Mouse (Mus musculus) heart, embryonic 10.5 days (tissue): Measurements from ENCODE around the gene Lamb2. TPM values are rescaled to one million over a fixed set of nuclear protein-coding genes. Genes with fewer than 3 reads are reported as not detected.

Experiments
- DNase-seq: peaks from one replicate; pipeline ENCODE4 v3.0.0-alpha.2; 2017; ENCODE audit warnings: low spot score
- H3K27ac ChIP-seq: fragments of 300-500 bp; sonication (generic); 2 replicates; pipeline ENCODE4 v1.5.1; 2016; ENCODE audit warnings: mild to moderate bottlenecking
- H3K27me3 ChIP-seq: fragments of 300-500 bp; sonication (generic); 2 replicates; pipeline ENCODE4 v1.6.1; 2016; ENCODE audit warnings: mild to moderate bottlenecking; ENCODE audit not compliant: poor library complexity, insufficient read depth, severe bottlenecking
- H3K36me3 ChIP-seq: fragments of 300-500 bp; sonication (generic); 2 replicates; pipeline ENCODE4 v1.6.1; 2016; ENCODE audit warnings: mild to moderate bottlenecking, moderate library complexity
- H3K4me1 ChIP-seq: fragments of 300-500 bp; sonication (generic); 2 replicates; pipeline ENCODE4 v1.6.1; 2016; ENCODE audit warnings: mild to moderate bottlenecking
- H3K4me3 ChIP-seq: fragments of 300-500 bp; sonication (generic); 2 replicates; pipeline ENCODE4 v1.5.1; 2016; ENCODE audit warnings: mild to moderate bottlenecking, moderate library complexity
- H3K9me3 ChIP-seq: fragments of 300-500 bp; sonication (generic); 2 replicates; pipeline ENCODE4 v1.6.1; 2016; ENCODE audit warnings: mild to moderate bottlenecking, moderate library complexity
- WGBS: fragments of 180-500 bp; shearing (Covaris S2); methylation state at CpG from one replicate; pipeline ENCODE4 v1.1.7; 2016; 5-methylcytosine and 5-hydroxymethylcytosine counted together
- polyA plus RNA-seq: library from polyadenylated mRNA; unstranded; fragments of >200 nt; fragmentation: Nextera tagmentation; extraction: Ambion mirVana; gene quantifications from 2 replicates; pipeline ENCODE4 v1.2.1, GENCODE M21; 2016

Gene Lamb2
- polyA plus RNA-seq, 1 experiment from 2014 or later = 46.3 TPM

- no peak overlapping the region for H3K4me3 ChIP-seq
- DNase-seq = no peak
- H3K4me1 ChIP-seq = peaks cover 16% of the 10 kb centered on the region
- no peaks in the 10 kb centered on the region for H3K27me3 ChIP-seq
- H3K9me3 ChIP-seq = no peaks in the 10 kb centered on the region
- WGBS = 85% methylated on average over 2 of the region's 2 CpGs
- peaks cover 47% of the 10 kb centered on the region for H3K36me3 ChIP-seq
- H3K27ac ChIP-seq = no peak overlapping the region
Observed at GRCm38 (mm10) chr9:108466219-108466618, 13.3 kb upstream of the Lamb2 start.

GRCm38 (mm10) chr9:108469430-108469829 lies 10.1 kb upstream of the Lamb2 start:
- no peak overlapping the region for H3K4me3 ChIP-seq
- no peak for DNase-seq
- H3K27ac ChIP-seq = no peak overlapping the region; the same call in 1 of the 2 replicates
- 72% methylated on average over 5 of the region's 5 CpGs for WGBS
- H3K36me3 ChIP-seq = peaks cover 28% of the 10 kb centered on the region
- no peaks in the 10 kb centered on the region for H3K9me3 ChIP-seq
- no peaks in the 10 kb centered on the region for H3K4me1 ChIP-seq
- H3K27me3 ChIP-seq = no peaks in the 10 kb centered on the region

DNA sequence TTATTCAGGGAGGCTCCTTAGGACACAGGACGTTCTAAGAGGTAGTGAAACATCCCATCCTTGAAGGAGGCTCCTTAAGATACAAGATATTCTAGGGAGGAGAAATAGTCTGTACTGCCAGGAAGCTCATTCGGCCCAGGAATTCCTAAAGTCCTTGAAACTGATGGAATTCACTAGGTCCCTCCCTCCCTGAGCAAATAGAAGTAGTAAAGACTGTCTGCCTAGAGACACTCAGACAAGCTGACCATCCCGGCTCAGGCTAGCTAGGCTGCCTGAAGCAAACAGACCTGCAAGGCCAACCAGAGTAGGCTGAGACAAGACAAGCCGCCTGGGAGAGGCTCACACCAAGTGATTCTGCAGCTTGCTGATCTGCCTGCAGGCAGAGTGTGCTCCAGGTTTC lies 9.7 kb upstream of the Lamb2 start:
- Histone ChIP-seq H3K4me3 (no peak overlapping the region), H3K27ac (no peak overlapping the region), H3K9me3 (no peaks in the 10 kb centered on the region), H3K27me3 (no peaks in the 10 kb centered on the region), H3K4me1 (no peaks in the 10 kb centered on the region), H3K36me3 (peaks cover 23% of the 10 kb centered on the region)
- DNase-seq = no peak
- WGBS = 65% methylated on average over 4 of the region's 4 CpGs

GRCm38 (mm10) chr9:108474528-108474927 lies 5.0 kb upstream of the Lamb2 start:
- Histone ChIP-seq H3K27me3 (no peaks in the 10 kb centered on the region), H3K4me3 (no peak overlapping the region), H3K27ac (no peak overlapping the region), H3K36me3 (no peaks in the 10 kb centered on the region), H3K4me1 (peaks cover 9% of the 10 kb centered on the region), H3K9me3 (no peaks in the 10 kb centered on the region)
- 50% methylated on average over 1 of the region's 1 CpGs for WGBS
- DNase-seq = no peak

GRCm38 (mm10) chr9:108478638-108479156 lies 839 bp upstream of the Lamb2 start:
- Histone ChIP-seq H3K27me3 (no peaks in the 10 kb centered on the region), H3K36me3 (peaks cover 27% of the 10 kb centered on the region), H3K4me1 (peaks cover 35% of the 10 kb centered on the region), H3K9me3 (no peaks in the 10 kb centered on the region), H3K4me3 (peak overlapping the region; percentile 67), H3K27ac (peak overlapping the region; percentile 94)
- DNase-seq = peak; percentile 93
- WGBS = under 1% methylated on average over 20 of the region's 20 CpGs

- no peaks in the 10 kb centered on the region for H3K27me3 ChIP-seq
- H3K4me3 ChIP-seq = peak overlapping the region; percentile 67
- WGBS = 38% methylated on average over 11 of the region's 11 CpGs
- H3K27ac ChIP-seq = peak overlapping the region; percentile 94
- H3K36me3 ChIP-seq = peaks cover 33% of the 10 kb centered on the region
- peaks cover 35% of the 10 kb centered on the region for H3K4me1 ChIP-seq
- DNase-seq = no peak
- no peaks in the 10 kb centered on the region for H3K9me3 ChIP-seq
Observed at GRCm38 (mm10) chr9:108479241-108479640, 295 bp upstream of the Lamb2 start.

GRCm38 (mm10) chr9:108480813-108481519 lies 1.4 kb downstream of the Lamb2 start:
- WGBS = 85% methylated on average over 28 of the region's 28 CpGs
- peak overlapping the region; percentile 94 for H3K27ac ChIP-seq
- peaks cover 50% of the 10 kb centered on the region for H3K36me3 ChIP-seq
- H3K4me3 ChIP-seq = peak overlapping the region; percentile 67
- peaks cover 35% of the 10 kb centered on the region for H3K4me1 ChIP-seq
- no peak for DNase-seq
- no peaks in the 10 kb centered on the region for H3K9me3 ChIP-seq
- H3K27me3 ChIP-seq = no peaks in the 10 kb centered on the region

DNA sequence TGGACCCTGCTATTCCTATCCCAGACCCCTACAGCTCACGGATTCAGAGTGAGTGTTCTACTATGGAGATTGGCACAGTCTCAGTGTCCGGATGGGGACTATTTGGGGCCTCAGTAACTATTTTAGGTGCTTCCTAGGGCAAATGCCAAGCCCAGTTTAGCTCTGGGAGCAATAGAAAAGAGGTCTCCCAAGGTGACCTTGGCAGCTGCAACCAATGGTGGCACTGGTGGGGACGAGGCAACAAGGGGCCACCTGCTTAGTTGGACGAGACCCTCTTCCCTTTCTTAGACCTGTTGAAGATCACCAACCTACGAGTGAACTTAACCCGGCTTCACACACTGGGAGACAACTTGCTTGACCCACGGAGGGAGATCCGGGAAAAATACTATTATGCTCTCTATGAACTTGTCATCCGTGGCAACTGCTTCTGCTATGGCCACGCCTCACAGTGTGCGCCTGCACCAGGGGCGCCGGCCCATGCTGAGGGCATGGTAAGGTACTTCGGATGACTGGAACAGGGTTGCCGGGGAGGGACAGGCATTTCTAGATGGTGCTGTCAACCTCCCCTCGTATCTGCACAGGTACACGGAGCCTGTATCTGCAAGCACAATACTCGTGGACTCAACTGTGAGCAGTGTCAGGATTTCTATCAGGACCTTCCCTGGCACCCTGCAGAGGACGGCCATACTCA lies 2.1 kb downstream of the Lamb2 start:
- DNase-seq = no peak
- H3K27me3 ChIP-seq = no peaks in the 10 kb centered on the region
- H3K4me3 ChIP-seq = peak overlapping the region; percentile 67; the same call in 1 of the 2 replicates
- 82% methylated on average over 19 of the region's 19 CpGs for WGBS
- no peaks in the 10 kb centered on the region for H3K9me3 ChIP-seq
- H3K4me1 ChIP-seq = peaks cover 35% of the 10 kb centered on the region
- H3K36me3 ChIP-seq = peaks cover 57% of the 10 kb centered on the region
- H3K27ac ChIP-seq = peak overlapping the region; percentile 70

DNA sequence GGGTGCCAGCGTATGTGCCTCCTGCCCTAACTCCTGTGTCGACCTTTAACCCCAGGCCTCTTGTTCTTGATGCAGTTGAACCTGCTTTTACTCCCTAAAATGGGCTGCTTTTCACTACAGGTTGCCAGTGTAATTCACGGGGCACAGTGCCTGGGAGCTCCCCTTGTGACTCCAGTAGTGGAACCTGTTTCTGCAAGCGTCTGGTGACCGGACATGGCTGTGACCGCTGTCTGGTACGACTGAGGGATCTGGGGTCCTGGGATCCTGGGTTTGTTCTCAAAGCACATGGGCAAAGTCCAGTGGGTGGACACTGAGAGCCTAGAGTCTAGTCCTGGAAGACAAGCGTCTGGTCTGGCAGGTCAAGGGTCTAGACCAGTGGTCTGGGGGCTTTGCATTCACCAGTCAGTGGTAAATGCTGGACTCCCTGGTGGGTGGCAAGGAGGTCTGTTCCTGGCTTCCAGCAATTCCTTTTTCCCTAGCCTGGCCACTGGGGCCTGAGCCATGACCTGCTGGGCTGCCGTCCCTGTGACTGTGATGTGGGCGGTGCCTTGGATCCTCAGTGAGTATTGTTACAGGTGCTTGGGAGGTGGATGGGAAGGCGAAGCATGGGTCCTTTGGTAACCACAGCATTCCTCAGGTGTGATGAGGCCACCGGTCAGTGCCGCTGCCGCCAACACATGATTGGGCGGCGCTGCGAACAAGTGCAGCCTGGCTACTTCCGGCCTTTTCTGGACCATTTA lies 3.7 kb downstream of the Lamb2 start:
- Histone ChIP-seq H3K36me3 (peaks cover 73% of the 10 kb centered on the region), H3K4me1 (peaks cover 35% of the 10 kb centered on the region)
- WGBS = 92% methylated on average over 18 of the region's 18 CpGs

GRCm38 (mm10) chr9:108484021-108484420 lies 4.5 kb downstream of the Lamb2 start:
- peaks cover 81% of the 10 kb centered on the region for H3K36me3 ChIP-seq
- WGBS = 92% methylated on average over 15 of the region's 15 CpGs

More for the DNA sequence above, 3.7 kb downstream of the Lamb2 start:
- Histone ChIP-seq H3K9me3 (no peaks in the 10 kb centered on the region), H3K27ac (no peak overlapping the region), H3K4me3 (no peak overlapping the region), H3K27me3 (no peaks in the 10 kb centered on the region)
- no peak for DNase-seq

DNA sequence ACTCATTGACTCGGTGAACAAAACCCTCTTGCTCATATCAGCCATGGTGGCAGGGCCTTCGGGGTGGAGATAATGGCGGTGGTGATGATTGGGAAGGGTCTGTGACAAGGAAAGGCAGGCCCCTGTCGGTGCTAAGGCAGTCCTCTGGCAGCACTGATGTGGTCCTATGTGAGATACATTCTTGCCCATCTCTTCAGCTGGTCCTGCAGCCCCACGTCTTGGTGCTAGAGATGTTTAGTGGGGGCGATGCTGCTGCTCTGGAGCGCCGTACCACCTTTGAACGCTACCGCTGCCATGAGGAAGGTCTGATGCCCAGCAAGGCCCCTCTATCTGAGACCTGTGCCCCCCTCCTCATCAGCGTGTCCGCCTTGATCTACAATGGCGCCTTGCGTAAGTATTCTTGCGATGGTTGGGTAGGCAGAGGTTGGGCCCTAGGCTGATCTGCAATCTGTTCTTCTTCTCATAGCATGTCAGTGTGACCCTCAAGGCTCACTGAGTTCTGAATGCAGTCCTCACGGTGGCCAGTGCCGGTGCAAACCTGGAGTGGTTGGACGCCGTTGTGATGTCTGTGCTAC lies 5.9 kb downstream of the Lamb2 start:
- WGBS = 89% methylated on average over 19 of the region's 19 CpGs

More at GRCm38 (mm10) chr9:108484021-108484420, 4.5 kb downstream of the Lamb2 start:
- H3K4me1 ChIP-seq = peaks cover 31% of the 10 kb centered on the region
- H3K27me3 ChIP-seq = no peaks in the 10 kb centered on the region
- H3K27ac ChIP-seq = no peak overlapping the region
- H3K4me3 ChIP-seq = no peak overlapping the region
- H3K9me3 ChIP-seq = no peaks in the 10 kb centered on the region
- no peak for DNase-seq

DNA sequence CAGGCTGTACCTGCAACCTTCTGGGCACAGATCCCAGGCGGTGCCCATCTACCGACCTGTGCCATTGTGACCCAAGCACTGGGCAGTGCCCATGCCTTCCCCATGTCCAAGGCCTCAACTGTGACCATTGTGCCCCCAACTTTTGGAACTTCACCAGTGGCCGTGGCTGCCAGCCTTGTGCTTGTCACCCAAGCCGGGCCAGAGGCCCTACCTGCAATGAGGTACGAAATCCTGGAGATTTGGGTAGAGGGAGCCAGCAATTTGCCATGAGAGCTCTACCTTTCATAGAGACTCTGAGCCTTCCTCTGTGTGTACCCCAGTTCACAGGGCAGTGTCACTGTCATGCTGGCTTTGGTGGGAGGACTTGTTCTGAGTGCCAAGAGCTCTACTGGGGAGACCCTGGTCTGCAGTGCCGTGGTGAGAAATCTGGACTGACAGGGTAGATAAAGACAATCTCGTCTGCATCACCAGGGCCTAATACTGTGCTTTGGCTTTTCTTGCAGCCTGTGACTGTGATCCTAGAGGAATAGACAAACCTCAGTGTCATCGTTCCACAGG lies 7.5 kb downstream of the Lamb2 start:
- peaks cover 85% of the 10 kb centered on the region for H3K36me3 ChIP-seq
- no peak overlapping the region for H3K27ac ChIP-seq
- peaks cover 24% of the 10 kb centered on the region for H3K4me1 ChIP-seq
- no peaks in the 10 kb centered on the region for H3K27me3 ChIP-seq
- no peaks in the 10 kb centered on the region for H3K9me3 ChIP-seq
- WGBS = 86% methylated on average over 8 of the region's 8 CpGs
- DNase-seq = no peak
- H3K4me3 ChIP-seq = no peak overlapping the region

More for the DNA sequence above, 5.9 kb downstream of the Lamb2 start:
- Histone ChIP-seq H3K27ac (no peak overlapping the region), H3K27me3 (no peaks in the 10 kb centered on the region), H3K36me3 (peaks cover 92% of the 10 kb centered on the region), H3K4me1 (peaks cover 31% of the 10 kb centered on the region), H3K4me3 (no peak overlapping the region), H3K9me3 (no peaks in the 10 kb centered on the region)
- DNase-seq = no peak
